Mouse (Mus musculus) left cerebral cortex, postnatal 10 days (tissue): ENCODE measurements at regions not wholly inside any gene's neighbourhood (a gene's known extent, or its start where the extent isn't known, plus 50 kb on each side); places are given as distances from the start of the nearest gene placed in this dataset.

Experiments used
- DNase-seq, 2 experiments: peaks; one replicate each; pipeline ENCODE4 v3.0.0; 2021 to 2022; ENCODE audit warnings: low spot score in 2 of 2, mixed read lengths in 1 of 2; ENCODE audit errors: extremely low spot score in 1 of 2
- intact Hi-C: fragments of 180-260 bp; cut with DNase I; formaldehyde crosslinking; loops from one replicate; pipeline ENCODE4 v1.15.1; 2025

DNA sequence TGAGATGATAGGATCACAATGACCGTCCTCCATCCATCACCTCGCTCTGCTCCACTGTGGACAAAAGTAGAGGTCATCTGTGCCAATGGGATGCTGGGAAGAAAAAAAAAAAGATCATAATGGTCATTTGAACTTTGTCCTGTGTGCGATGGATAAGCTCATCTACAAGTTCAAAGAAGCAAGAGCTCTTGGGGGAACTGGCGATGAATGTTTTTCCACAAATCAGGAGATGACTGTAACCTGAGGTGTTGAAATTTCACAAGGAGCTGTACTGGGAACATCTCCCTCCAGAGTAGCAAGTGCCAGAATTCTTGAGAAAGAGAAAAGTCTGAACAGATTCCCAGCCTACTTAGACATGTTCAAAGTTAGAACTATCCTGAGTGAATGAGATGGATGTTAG lies 287.0 kb downstream of the Tns3 start:
- intact Hi-C loops: no loop called here
- no peak for DNase-seq

DNA sequence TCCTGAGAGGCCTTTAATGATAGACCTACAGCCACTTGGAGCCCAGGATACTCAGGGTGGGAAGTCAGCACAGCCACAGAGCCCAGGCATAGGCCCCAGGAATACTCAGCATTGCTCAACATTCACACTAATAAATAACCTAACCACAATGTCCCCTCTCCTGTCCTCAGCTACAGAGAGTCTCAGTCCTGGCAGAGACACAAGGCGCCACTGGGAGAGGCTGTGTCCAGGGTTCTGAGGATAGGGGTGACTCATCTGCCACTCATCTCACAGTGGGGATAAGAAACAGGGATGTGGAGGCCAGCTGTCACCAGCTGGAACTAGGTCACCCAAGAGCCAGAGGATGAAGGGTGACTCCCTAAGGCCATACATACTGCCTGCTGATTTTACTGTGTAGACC lies 298.8 kb downstream of the Tns3 start:
- intact Hi-C loops: no loop called here

DNA sequence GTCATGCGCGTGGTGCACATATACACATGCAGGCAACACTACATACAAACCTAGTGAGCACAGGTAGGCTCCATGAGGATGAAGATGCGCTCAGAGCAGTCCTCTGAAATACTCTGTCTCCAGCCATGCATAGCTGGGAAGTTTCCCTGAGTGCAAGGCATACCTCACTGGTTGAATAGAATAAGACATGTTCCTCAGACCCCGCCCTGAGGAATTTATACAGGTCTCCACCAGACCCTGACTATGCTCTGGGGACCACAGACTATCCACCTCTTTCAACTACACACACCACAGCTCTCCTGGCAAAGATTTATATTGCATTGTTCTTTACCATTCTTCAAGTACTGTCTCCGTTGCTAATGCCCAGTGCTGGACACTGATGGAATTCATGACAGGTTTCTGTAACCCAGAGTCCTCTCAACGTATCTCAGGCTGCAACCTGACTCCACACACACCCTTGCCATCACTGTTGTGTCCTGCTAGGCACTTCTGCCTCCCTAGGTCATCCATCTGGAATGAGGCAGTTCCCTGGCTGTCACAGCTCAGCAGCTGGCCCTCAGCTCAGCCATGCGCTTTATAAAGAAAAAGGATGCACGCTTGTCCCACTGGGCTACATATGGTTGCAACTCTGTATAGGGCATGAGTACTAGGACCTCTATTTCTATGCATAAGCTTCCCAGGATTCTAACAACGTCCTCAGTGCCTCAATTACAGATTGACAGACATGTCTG lies 299.5 kb downstream of the Tns3 start:
- intact Hi-C loops: no loop called here
- no peak for DNase-seq

More for the DNA sequence above, 298.8 kb downstream of the Tns3 start:
- no peak for DNase-seq

DNA sequence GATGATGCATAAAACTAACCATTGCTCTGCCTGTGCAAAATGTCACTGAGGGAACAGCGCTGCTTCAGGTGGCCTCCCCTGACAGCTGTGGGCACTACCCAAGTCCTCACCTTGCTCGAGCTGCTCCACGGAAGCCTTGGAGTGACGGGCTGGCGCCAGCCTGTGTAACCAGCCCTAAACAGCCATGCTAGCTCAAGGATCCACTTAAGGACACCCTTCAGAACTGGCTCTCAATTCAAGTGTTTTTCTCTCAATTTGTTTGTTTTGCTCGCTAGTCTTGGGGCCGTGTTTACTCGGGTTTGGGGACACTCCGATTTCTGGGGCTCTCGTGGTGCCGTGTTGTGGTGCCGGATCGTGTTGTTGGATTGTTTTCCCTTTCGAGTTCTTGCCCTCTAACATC lies 319.4 kb downstream of the Tns3 start:
- intact Hi-C loops: no loop called here
- no peak for DNase-seq

DNA sequence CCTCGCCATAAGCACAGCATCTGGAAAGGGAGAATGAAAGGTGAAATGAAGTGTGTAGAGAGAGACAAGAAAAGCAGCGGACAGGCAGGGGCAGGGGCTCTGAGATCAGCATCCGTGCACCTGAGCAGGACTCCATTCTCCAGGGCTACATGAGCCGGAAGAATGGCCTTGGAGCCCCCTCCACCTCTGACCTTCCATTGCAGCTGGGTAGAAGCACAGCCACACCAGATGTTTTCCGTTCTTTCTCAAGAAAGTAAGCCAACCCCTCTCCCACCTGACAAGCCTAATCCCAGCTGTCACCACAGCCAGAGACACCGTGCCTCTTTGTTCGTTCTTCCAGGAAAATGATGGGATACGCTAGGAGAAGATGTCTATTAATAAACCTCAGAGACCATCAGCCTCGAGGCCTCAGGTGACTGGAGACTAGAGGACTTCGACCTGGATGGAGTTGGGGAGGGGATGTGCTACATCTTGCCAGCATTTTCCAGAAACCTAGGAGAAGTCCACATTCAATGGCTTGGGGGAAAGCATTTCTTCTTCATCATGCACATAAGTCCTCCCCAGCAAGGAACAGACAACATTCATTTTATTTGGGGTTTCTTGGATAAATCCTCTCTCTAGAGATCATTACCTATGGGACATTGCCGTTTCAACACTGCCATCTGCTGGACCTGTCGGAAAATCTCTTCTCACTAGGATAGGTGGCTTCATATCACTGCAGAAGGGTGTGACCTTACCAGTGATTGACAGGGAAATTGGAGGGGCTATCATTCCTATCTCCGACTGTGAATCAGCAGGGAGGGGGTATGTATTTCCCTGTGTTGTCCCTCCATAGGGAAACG lies 361.8 kb downstream of the Tns3 start:
- intact Hi-C loops: loop anchor here (2.0 kb wide), 1 partner anchor 1092 kb away; no protein-coding TSS in a partner anchor
- DNase-seq: peak; percentile 43 to 54

DNA sequence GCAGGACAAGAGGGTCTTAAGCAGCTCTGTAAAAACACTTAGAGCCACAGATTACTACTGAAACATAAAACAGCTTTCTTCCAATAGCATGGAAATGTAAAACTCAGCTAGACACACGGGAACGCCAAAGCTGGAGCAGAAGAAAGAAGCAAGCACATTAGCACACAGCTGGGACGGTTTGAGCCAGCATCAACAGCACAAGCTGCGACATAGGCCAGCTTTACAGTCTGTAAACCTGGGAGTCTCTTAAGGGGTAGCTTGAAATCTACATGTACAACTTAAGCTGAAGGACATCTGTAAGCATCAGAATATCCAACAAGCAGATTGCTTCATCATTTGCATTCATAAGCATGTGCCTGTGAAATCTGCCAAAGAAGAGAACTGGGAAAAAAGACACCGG lies 366.9 kb downstream of the Tns3 start:
- no peak for DNase-seq
- intact Hi-C loops: no loop called here

DNA sequence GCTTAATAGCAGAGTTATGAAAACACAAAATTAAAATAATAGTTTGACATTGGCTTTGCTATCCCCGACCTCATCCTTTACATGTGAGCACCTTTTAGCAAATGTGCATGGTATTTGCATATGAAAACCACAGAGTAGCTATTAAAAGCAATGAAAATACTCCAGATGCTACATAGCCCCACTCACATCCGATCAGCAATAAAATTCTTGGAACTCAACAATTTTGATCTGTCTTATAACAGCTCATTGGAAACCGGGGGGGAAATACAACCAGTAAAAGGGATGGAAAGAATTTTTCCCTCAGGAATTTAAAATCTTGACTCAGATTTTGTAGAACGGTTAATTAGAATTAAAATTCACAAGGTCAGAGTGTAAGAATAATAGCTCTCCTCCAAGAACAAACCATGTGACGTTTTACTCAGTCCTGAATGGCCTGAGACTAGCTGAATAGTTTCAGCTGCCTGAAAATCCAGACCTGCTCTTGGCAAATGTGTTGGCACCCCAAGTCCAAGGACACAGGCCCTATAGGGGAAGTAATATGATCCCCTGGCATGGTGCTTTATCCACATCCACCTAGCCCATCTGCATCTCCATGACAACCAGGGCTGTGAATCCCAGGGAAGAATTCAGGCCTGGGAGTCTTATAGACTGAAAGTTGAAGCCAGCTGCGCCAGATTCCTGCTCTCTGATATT lies 370.9 kb downstream of the Tns3 start:
- DNase-seq: no peak
- intact Hi-C loops: no loop called here

DNA sequence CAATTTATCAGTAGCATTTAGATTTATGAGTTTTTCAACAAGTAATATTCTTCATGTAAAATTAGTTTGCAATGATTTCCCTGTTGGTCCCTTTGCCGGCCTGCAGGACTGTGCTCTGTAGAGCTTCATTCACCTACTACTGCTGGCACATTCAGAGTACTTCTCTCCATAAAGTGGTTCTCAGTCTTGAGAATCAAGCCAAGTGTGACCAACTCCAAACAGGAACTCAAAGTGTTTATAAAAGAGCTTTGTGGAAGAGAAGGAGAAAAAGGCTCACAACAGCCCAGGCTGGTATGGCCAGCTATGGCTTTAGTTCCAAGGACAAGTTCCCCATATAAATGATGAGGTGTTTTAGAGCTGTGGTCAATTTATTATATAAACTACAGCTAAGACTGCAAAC lies 379.1 kb downstream of the Tns3 start:
- intact Hi-C loops: no loop called here

DNA sequence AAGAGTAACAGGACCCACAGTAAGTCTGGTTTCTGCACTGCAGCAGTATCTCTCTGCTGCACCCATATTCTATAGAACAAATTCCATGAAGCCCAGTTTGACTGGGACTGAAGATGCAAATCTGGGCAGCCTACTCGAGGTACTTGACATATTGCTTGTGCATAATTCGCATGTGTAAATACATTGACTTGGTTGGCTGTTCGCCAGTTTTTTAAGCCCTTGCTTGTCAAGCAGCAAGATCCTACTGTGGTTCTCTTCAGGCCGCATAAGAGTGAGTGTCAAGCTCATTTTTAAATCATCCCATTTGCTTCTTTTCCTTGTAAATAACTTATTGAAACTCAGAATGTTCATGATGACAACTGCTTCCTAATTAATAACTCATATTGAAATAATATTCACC lies 389.1 kb downstream of the Tns3 start:
- no peak for DNase-seq
- intact Hi-C loops: no loop called here

More for the DNA sequence above, 379.1 kb downstream of the Tns3 start:
- no peak for DNase-seq

DNA sequence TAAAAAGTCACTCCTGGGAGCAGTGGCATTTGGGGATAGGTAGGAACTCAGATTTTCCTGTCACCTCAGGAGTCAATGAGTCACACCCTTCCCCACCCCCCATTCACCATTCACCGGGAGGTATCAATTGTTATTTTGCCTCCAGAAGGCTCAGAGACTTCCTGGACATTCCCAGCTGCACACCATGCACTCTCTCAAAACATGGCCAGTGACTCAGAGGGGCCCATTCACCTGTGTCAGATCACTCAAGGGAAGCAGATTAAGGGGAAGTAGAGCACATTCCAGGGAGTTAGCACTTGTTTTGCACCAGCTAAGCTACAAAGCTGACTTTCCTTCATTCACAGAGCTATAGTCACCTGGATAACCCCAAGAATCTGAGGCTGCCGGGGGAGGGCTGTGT lies 395.2 kb downstream of the Tns3 start:
- intact Hi-C loops: no loop called here
- no peak for DNase-seq

DNA sequence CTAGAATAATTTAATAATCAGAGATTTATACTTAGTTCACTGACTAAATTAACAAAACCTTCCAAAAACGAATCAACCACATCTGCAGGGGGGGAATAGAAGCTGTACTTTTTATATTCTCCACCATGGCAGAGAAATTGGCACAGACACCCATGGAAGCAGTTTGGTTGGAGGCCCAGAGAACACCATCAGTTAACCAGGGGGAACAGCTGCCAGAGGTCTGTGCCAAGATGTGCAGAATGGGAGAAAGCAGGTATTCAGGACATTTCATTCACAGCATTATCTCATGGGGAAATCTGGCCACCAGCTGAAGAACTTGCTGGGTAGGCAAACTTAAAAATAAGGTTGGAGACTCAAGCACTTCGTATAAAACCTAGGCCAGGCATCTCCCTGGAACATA lies 410.3 kb downstream of the Tns3 start:
- peak in 1 of 2 experiments; percentile 32 for DNase-seq
- intact Hi-C loops: no loop called here

DNA sequence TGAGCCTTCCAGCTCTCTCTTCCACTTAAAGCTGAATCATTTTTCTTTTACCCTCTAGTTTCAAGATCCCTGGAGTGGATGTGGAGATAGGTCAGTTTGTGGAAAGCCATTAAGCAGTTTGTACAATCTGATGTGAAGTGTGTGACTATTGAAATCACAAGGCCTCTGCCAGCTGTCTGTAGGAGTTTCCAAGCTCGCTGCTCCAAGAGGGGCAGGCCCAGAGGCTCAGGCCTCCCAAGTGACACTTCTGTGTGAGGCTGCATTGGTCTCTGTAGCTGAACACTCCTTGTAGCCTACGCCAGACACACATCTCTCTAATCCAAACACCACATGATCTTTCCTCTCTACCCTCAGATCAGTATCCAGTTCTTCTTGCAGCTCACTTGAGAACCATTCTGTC lies 413.0 kb downstream of the Tns3 start:
- intact Hi-C loops: no loop called here
- DNase-seq: no peak

DNA sequence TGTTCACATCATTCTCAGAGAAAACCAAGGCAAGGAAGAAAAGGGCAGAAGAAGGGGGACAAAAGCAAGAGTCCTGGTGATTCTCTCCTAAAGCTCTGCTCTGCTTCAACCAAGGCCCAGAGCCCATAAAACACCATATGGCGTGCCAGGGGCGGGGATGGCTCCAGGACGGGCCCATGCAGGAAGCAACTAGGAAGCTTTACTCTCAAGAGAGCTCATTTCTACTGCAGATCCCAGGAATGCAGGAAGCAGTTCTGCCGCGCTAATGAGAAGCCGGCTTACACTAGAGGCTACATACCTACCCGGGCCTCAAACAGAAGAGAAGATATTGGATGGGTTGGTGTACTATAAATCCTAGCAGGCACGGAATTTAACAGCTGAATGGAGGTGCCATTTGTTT lies 414.9 kb downstream of the Tns3 start:
- no peak for DNase-seq
- intact Hi-C loops: loop anchor here (5.0 kb wide), 1 partner anchor 1037 kb away; the partner anchor contains the start of gene Igfbp3

DNA sequence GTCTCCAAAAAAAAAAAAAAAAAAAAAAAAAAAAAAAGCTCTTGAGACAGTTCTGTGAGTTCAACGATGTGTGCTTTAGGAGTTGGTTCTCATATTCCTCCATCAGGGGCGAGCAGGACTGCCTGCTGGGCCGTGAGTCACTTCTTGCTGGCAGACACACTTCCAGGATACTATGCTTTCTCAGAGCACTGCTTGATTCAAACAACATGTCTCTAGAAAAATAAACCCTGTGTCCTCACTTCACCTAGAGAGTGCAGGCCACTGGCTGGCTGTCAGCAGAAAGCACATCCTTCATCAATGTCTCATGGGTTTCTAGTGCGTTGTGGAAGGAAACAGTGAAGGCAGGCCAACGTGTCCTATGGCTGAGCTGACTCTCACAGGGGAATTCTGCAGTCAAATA lies 416.8 kb downstream of the Tns3 start:
- peak in 1 of 2 experiments; percentile 38 for DNase-seq
- intact Hi-C loops: loop anchor here (5.0 kb wide), 1 partner anchor 1035 kb away; the partner anchor contains the start of gene Igfbp3

DNA sequence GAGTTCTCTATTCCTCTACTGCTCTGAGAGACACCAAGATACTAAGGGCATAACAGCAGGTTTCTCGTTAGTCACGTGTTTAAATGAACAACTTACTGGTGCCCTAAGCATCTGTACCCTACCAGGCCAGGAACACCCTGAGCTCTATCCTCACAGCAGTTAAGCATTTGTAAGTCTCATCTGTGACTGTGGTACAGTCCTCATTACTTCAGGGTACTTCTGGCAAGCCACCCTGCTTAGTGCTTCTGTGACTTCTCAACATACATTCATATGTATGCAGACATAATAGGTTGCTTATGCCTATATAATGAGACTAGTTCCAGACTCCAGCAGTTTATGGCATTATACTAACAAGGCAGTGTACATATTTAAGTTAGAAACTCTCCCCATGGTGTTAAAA lies 417.3 kb downstream of the Tns3 start:
- intact Hi-C loops: loop anchor here (5.0 kb wide), 1 partner anchor 1035 kb away; the partner anchor contains the start of gene Igfbp3
- no peak for DNase-seq

DNA sequence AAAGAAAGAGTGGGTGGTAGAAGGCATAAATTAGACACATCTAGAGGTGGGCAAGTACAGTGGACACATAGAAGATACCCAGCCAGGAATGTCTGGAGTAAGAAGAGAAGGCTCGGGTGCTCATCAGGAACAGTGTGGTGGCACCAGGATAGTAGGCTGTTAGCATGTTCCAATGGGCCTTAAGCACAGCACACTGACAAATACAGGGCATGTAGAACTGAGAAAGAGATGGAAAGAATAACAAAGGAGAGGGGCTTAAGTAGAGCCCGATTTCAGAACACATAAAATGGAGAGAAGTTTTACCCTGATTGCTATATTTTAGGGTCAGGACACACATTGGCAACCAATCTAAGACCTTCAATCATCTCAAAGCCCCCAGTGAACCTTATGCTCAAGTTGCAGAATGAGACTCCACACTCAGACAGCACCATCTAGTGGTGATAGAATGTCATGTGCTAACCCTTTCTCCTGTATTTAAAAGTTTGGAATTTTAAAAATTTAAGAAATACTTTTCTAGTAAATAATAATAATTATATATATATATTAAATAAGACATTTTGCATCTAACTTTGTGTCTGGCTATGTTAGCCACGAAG lies 418.8 kb downstream of the Tns3 start:
- DNase-seq: no peak
- intact Hi-C loops: loop anchor here (5.0 kb wide), 1 partner anchor 1033 kb away; the partner anchor contains the start of gene Igfbp3

DNA sequence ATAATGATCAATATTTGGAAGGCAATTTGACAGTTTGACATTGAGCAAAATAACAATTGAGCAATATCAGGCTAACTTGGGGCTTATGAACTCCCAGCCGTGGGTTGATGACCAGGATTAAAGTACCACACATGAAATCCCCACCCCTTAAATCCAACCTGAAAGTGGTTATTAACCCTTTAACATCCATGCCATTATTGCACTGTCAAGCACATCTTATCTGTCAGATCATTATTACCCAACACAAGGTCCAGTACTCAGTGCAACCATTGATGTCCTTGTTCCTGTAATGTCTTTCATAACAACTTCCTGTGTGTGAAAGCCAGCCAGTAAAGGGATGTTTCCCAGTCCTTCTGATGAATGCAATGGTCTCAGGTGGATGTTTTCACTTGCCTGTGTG lies 425.8 kb downstream of the Tns3 start:
- DNase-seq: no peak
- intact Hi-C loops: no loop called here

DNA sequence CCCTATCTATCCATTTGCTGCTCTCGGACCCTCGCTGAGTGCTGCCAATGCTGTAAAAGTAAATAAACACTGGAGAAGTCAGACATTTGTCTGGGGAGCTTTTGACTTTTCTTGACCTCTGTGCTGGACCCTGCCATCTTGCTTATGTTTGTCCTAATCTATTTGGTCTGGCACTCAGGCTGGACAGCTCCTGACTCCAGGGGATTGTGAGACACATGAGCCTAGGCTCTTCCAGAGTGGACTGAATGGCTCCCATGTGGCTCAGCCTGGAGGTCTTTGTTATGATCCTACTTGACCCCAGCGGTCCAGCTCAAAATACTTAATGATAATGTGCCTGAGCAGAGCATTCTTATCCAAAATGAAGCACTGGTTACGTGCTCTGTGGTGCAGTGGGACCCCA lies 426.8 kb downstream of the Tns3 start:
- DNase-seq: no peak
- intact Hi-C loops: no loop called here

DNA sequence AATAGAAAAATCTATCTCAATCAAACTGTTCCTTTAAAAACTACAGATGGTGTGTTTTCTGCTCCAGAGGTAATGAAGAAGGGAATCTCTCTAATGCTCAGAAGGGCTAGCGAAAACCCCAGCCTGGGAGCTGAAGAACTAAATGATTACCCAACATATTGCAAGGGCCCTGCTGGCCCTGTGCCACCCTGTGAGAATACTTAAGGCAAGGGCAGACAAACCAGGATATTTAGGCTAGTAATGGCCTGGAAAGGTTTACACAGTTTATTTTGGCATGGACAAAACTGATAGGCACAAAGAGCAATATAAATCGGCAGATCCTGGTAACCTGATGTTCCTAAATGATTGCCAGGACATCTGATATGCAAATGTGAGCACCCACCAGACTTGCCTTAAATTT lies 428.3 kb downstream of the Tns3 start:
- no peak for DNase-seq
- intact Hi-C loops: no loop called here
